Mouse (Mus musculus) left cerebral cortex, postnatal 25 days (tissue): ENCODE data around the gene Clcn6. TPM values are rescaled to one million over a fixed set of nuclear protein-coding genes. Genes with fewer than 3 reads are reported as not detected.
A peak's percentile ranks its signal among the peaks of the same experiment; 100 is the strongest.
"Not testable (repeated sequence)": the region's sequence is repeated elsewhere in the genome, so short reads cannot be mapped to it uniquely, and the experiment has no call there.

Source experiments
- DNase-seq, 2 experiments: peaks; one replicate each; pipeline ENCODE4 v3.0.0; 2022; ENCODE audit warnings: low spot score in 2 of 2, mixed read lengths in 1 of 2
- intact Hi-C: fragments of 180-260 bp; cut with DNase I; formaldehyde crosslinking; loops from one replicate; pipeline ENCODE4 v1.15.1; 2025
- total RNA-seq, 2 experiments: library from RNA; stranded (reverse); gene quantifications; 2 replicates each; pipeline ENCODE4 v1.2.3; 2021

The Clcn6 gene
- total RNA-seq, 2 experiments from 2014 or later: 70.9 to 73.9 TPM

DNA sequence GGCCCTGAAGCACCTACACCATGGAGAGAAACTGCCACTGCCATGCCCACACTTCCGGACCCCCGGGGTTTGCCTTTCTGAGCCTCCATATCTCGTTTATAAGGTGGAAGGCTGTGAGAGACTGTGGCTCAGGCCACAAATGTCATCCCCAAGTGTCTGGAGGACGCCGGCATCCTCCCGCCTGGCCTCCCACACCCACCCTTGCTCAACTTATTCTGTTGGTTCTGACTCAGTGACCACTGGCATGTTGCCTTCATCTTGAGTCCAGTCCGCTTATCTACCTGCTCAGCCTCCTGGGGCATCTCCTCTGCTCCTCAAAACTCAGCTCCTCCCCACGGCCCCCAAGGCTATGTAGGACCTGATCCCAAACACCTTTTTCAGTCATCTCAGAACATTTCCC lies 28.7 kb upstream of the Clcn6 start:
- intact Hi-C loops: no loop called here
- DNase-seq: no peak

DNA sequence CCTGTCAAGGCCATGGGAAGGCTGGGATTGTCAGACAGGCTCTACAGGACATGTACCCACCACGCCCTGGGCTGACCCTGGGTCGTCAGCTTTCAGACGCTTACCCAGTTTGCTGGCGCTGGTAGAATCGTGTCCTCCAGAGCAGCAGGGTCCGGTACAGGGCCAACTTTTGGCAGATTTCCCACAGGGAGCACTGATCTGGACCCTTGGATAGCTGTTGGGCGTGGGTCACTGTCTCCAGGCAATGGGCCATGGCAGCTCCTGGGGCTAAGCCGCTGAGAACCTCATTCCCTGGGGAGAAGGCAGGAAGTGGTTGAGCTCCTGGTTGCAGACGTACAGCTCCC lies 27.8 kb upstream of the Clcn6 start:
- intact Hi-C loops: no loop called here
- DNase-seq: no peak

DNA sequence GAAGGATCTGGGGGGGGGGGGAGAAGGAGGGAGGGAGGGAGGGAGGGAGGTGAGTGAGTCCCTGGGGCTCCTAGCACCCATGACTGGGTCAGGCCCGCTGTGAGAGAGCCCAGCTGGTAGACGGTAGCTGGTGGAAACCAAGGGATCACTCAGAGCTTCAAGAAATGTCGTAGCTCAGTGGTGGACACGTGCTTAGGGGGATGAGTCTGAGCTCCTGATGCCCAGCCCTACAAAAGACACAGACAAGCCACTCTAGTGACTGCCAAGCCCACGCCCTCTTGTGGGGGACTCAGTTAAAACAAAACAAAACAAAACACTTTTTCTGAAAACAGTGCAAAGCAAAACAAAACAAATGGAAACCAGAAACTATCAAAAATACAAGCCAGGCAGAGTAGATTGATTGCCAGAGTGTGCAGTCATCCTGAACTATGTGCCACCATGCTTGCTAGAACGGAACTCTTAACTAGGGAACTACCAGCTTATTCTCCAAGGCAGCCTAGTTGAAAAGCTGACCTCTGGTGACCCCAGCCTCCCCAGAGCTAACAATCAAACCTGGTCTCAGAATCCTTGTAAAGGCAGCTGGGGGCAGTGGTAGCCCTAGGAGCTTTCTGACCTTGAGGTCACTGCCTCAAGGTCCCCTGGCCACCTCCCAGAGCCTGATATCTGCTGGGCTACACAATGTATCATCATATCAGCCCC lies 27.2 kb upstream of the Clcn6 start:
- DNase-seq: no peak
- intact Hi-C loops: no loop called here

DNA sequence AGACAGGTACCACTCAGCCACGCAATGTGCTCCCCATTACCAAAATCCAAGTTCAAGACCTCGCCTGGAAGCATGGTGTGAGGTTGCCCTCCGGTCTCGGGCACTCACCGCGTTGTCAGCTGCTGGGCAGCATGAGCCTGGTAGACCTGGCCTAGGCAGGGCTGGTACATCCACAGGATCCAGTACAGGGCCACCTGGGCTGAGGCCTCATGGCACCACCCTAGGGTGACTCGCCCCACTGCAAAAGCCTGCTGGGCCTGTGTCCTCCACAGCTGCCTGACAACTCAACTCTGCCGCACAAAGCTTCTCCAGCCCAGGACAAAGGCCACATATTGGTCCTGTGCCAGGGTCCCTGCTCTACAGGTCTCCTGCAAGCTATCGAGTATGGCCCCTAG lies 22.5 kb upstream of the Clcn6 start:
- DNase-seq: no peak
- intact Hi-C loops: no loop called here

GRCm38 (mm10) chr4:148060120-148061085 lies 21.8 kb upstream of the Clcn6 start:
- peak in 1 of 2 experiments; percentile 39 for DNase-seq
- intact Hi-C loops: no loop called here

GRCm38 (mm10) chr4:148058993-148059392 lies 20.4 kb upstream of the Clcn6 start:
- intact Hi-C loops: no loop called here

DNA sequence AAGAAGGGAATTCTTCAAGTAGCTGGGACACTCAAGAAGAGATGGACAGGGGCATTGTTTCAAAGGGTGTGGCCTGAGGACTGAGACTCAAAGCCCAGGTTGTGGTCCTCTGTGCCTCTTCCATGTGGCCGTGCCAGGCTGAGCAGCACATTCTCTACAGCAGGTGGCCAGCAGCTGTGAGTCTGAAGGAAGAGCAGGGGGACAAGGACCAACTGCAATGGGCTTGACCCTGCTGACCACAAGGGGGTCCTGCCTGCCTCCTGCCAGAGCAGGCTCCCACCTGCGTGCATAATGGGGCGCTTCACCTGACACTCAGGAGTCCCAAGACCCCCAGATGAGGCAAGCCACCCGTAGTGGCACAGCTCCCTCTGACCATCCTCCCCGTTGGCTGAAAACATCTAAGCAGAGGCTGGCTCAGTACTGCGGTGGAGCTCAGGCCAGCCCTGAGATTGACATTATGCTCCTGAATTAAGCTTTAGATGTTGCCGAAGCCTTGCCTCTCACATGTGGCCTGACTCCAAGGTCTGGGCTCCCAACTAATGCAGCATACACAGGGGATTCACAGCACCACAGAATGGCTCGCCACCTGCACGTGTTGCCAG lies 19.7 kb upstream of the Clcn6 start:
- no peak for DNase-seq
- intact Hi-C loops: no loop called here

More at GRCm38 (mm10) chr4:148058993-148059392, 20.4 kb upstream of the Clcn6 start:
- DNase-seq: peak in 1 of 2 experiments; percentile 53

DNA sequence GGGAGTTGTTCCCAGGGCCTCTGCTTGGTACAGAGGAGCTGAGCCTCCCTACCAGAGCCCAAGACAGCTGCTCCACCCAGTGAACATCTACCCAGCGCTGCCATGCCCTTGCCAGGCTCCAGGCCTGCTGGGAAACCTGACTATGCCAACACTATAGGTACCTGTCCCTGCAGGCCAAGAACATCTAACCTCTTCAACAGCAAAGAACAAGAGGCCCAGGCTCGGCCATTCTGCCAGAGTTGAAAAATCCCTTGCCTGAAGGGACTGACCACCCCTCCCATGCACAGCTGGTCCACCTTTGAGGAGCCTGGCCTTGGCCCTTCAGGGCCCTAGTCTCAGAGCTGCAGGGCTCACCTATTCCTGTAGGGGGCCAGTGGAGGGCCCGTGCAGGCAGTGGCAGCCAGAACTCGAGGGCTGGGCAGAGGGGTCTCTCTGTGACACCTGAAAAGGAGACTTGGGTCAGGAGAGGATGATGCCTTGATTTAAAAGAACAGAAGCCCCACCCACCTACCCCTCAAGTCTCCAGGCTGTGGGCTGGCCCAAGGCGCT lies 19.1 kb upstream of the Clcn6 start:
- no peak for DNase-seq
- intact Hi-C loops: no loop called here

- no peak for DNase-seq
- intact Hi-C loops: no loop called here
Observed at GRCm38 (mm10) chr4:148056801-148057200, 18.2 kb upstream of the Clcn6 start.

- no peak for DNase-seq
- intact Hi-C loops: no loop called here
Observed at GRCm38 (mm10) chr4:148056246-148056645, 17.6 kb upstream of the Clcn6 start.

- intact Hi-C loops: no loop called here
- DNase-seq: no peak
Observed at GRCm38 (mm10) chr4:148054961-148055695, 16.5 kb upstream of the Clcn6 start.

DNA sequence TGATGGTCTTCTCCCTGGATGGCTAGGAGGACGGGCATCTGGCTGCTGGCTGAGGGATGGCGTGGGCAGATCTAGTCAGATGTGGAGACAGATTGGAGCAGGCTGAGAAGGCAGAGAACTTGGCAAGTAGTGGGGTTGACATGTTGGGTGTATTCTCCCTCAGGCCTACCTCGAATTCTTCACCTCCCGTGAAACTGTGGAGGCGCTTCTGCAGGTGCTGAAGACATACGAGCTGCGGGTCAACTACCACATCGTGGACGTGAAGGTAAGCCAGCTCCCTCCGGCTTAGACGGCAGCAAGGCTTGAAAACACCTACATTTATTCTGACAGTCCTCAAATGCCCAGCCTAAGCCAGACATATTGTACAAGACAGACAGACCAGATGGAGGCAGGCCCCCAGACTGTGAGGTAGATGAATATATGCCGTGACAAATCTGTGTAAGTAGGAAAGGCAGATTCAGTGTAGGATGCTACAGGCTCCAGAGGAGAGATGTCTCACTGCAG lies 14.8 kb upstream of the Clcn6 start:
- intact Hi-C loops: loop anchor here (1.0 kb wide), 1 partner anchor 11 kb away; no protein-coding TSS in a partner anchor
- peak; percentile 69 to 95 for DNase-seq

GRCm38 (mm10) chr4:148052976-148053375 lies 14.4 kb upstream of the Clcn6 start:
- intact Hi-C loops: loop anchor here (1.0 kb wide), 1 partner anchor 11 kb away; no protein-coding TSS in a partner anchor
- no peak for DNase-seq

- intact Hi-C loops: no loop called here
- no peak for DNase-seq
Observed at GRCm38 (mm10) chr4:148051886-148052285, 13.3 kb upstream of the Clcn6 start.

GRCm38 (mm10) chr4:148051046-148051776 lies 12.6 kb upstream of the Clcn6 start:
- no peak for DNase-seq
- intact Hi-C loops: no loop called here

- DNase-seq, intact Hi-C loops: not testable (repeated sequence)
Observed at GRCm38 (mm10) chr4:148050396-148050914, 11.8 kb upstream of the Clcn6 start.

DNA sequence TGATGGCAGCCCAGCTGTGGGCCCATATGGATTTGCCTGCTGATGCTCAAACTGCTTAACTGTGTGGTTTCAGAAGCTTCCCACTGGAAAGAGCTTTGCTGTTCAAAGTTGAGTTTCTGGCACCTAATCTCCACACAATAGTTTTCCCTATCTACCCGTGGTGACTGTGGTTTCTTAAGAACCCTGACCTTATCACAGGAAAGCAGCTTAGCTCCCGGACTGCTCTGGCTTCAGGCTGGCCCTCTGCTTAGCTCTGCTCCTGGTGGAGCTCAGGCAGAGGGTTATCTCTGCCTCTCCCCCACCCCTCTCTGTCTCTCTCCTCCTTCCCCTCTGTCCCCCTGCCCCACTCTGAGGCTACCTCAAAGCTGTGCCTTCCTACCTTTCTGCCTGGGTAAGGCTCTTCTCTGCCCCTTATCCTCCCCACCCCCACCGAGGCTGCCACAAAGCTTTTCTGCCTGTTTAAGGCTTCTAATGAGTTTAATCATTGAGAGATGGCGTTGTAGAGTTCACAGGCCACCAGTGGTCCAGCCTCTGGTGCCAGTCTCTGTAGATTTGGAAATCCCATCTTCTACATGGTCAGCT lies 7.9 kb upstream of the Clcn6 start:
- intact Hi-C loops: no loop called here
- no peak for DNase-seq

- intact Hi-C loops: no loop called here
- no peak for DNase-seq
Observed at GRCm38 (mm10) chr4:148044113-148044512, 5.5 kb upstream of the Clcn6 start.
